Mouse (Mus musculus) heart, embryonic 14.5 days (tissue): ENCODE data around the gene Smim13. TPM values are rescaled to one million over a fixed set of nuclear protein-coding genes. Genes with fewer than 3 reads are reported as not detected.

Experiments
- ATAC-seq: fragments of 200-750 bp; cut with Nextera tagmentation; 2 replicates; pipeline ENCODE4 v1.8.0; 2017; ENCODE audit warnings: low read depth, moderate TSS enrichment; ENCODE audit not compliant: insufficient number of reproducible peaks, insufficient read depth, low FRiP score
- H3K27ac ChIP-seq, 2 experiments: fragments of 200-500 bp in 1 of 2; fragments of 300-500 bp in 1 of 2; sonication (generic) in 1 of 2; replicated peaks in 1 of 2; 2 replicates each; pipeline ENCODE4 v1.5.1; 2012 to 2014; ENCODE audit warnings: low read depth in 2 of 2, low read length in 2 of 2, control low read depth in 1 of 2, mild to moderate bottlenecking in 1 of 2, mixed read lengths in 1 of 2; ENCODE audit not compliant: control insufficient read depth in 1 of 2, insufficient read depth in 1 of 2
- H3K27me3 ChIP-seq: fragments of 300-500 bp; sonication (generic); 2 replicates; pipeline ENCODE4 v1.6.1; 2014; ENCODE audit warnings: mild to moderate bottlenecking, low read length, control low read depth; ENCODE audit not compliant: control insufficient read depth, insufficient read depth
- H3K36me3 ChIP-seq: fragments of 300-500 bp; sonication (generic); 2 replicates; pipeline ENCODE4 v1.6.1; 2014; ENCODE audit warnings: mild to moderate bottlenecking, control low read depth, low read length, mixed read lengths; ENCODE audit not compliant: control insufficient read depth, insufficient read depth
- H3K4me1 ChIP-seq, 2 experiments: fragments of 200-500 bp in 1 of 2; fragments of 300-500 bp in 1 of 2; sonication (generic) in 1 of 2; 2 replicates each; pipeline ENCODE4 v1.6.1; 2012 to 2014; ENCODE audit warnings: low read length in 2 of 2, control low read depth in 1 of 2, mixed read lengths in 1 of 2; ENCODE audit not compliant: control insufficient read depth in 2 of 2, insufficient read depth in 2 of 2
- H3K4me2 ChIP-seq: fragments of 300-500 bp; sonication (generic); 2 replicates; pipeline ENCODE4 v1.6.1; 2014; ENCODE audit warnings: mild to moderate bottlenecking, low read length
- H3K4me3 ChIP-seq, 2 experiments: fragments of 200-500 bp in 1 of 2; fragments of 300-500 bp in 1 of 2; sonication (generic) in 1 of 2; 2 replicates each; pipeline ENCODE4 v1.5.1; 2012 to 2014; ENCODE audit warnings: low read length in 2 of 2, mild to moderate bottlenecking in 2 of 2, control low read depth in 1 of 2, low read depth in 1 of 2, moderate library complexity in 1 of 2; ENCODE audit not compliant: control insufficient read depth in 1 of 2, insufficient read depth in 1 of 2
- H3K9ac ChIP-seq: fragments of 300-500 bp; sonication (generic); 2 replicates; pipeline ENCODE4 v1.6.1; 2014; ENCODE audit warnings: mild to moderate bottlenecking, low read length
- H3K9me3 ChIP-seq: fragments of 300-500 bp; sonication (generic); 2 replicates; pipeline ENCODE4 v1.6.1; 2016; ENCODE audit warnings: low read length, control low read depth; ENCODE audit not compliant: control insufficient read depth
- WGBS: fragments of 180-500 bp; shearing (Covaris S2); extraction: QIAGEN DNeasy Blood & Tissue Kit; methylation state at CpG from one replicate; pipeline ENCODE4 v1.1.7; 2014; 5-methylcytosine and 5-hydroxymethylcytosine counted together
- polyA plus RNA-seq: library from polyadenylated mRNA; unstranded; fragments of >200 nt; fragmentation: Nextera tagmentation; extraction: Ambion mirVana; gene quantifications from 2 replicates; pipeline ENCODE4 v1.2.1, GENCODE M21; 2014

The Smim13 gene
- polyA plus RNA-seq, 1 experiment from 2014 or later: 10.6 TPM

DNA sequence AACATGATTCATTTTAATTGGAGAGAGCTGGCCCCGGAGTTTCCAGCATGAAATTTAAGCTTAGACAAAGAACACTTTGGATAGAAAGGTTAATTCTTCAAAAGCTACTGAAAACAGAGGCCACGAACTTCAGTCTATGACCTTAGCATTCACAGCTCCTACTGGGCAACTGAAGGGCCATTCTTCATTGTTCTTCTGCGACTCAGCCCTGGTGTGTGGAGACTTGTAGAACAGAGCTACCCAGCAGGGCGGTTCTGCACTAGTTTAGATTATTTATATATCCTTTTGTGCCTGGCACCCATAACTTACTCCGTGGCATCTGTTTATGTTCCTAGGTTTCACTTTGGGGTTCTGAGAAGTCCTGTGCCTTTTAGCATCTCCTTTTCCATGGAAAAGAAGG lies 44.0 kb downstream of the Smim13 start:
- H3K4me2 ChIP-seq: no peak overlapping the region
- H3K9ac ChIP-seq: no peak overlapping the region
- no peaks in the 10 kb centered on the region for H3K36me3 ChIP-seq
- peaks cover 0 to 3% of the 10 kb centered on the region in 2 experiments; a peak in 1 of 4 replicates for H3K4me1 ChIP-seq
- whole genome bisulfite sequencing: 77% methylated on average over 5 of the region's 5 CpGs
- no peak overlapping the region for H3K4me3 ChIP-seq
- H3K27me3 ChIP-seq: 0 out of 2 replicates have a peak, but pooled peaks cover 7% of the 10 kb centered on the region
- H3K27ac ChIP-seq: no peak overlapping the region
- ATAC-seq: no peak
- peaks cover 4% of the 10 kb centered on the region; the same call in 1 of the 2 replicates for H3K9me3 ChIP-seq

- 62% methylated on average over 6 of the region's 6 CpGs for WGBS
- ATAC-seq: no peak
Measured at GRCm38 (mm10) chr13:41295886-41296285, 46.2 kb downstream of the Smim13 start.

DNA sequence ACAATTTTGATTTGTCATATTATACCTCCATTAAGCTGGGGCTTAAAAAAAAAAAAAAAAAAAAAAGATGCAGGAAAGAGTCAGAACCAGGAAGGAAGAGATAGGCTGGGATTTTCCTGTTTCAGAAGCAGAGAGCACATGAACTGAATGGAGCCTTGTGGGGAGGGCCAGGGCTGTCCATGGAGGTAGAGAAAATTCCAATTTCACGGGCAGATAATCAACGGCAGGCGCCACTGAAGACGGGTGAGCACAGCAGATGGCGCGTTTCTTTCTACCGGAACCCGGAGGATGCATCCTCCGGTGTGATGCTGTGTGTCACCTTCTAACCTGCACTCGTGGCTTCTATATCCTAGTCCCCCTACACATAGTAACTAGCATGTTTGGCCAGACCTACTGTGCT lies 46.8 kb downstream of the Smim13 start:
- Histone ChIP-seq H3K4me2 (no peak overlapping the region), H3K9me3 (peaks cover 2% of the 10 kb centered on the region; the same call in 1 of the 2 replicates), H3K4me3 (no peak overlapping the region), H3K36me3 (no peaks in the 10 kb centered on the region), H3K27me3 (peaks cover 12% of the 10 kb centered on the region; the same call in 1 of the 2 replicates), H3K27ac (no peak overlapping the region), H3K9ac (no peak overlapping the region), H3K4me1 (peaks cover 3 to 8% of the 10 kb centered on the region in 2 experiments; a peak in 2 of 4 replicates)
- ATAC-seq: no peak
- 67% methylated on average over 10 of the region's 10 CpGs for WGBS

More at GRCm38 (mm10) chr13:41295886-41296285, 46.2 kb downstream of the Smim13 start:
- Histone ChIP-seq H3K9ac (no peak overlapping the region), H3K4me3 (no peak overlapping the region), H3K27ac (no peak overlapping the region), H3K27me3 (peaks cover 12% of the 10 kb centered on the region; the same call in 1 of the 2 replicates), H3K9me3 (peaks cover 4% of the 10 kb centered on the region; the same call in 1 of the 2 replicates), H3K36me3 (no peaks in the 10 kb centered on the region), H3K4me1 (peaks cover 3 to 8% of the 10 kb centered on the region in 2 experiments; a peak in 2 of 4 replicates), H3K4me2 (no peak overlapping the region)

DNA sequence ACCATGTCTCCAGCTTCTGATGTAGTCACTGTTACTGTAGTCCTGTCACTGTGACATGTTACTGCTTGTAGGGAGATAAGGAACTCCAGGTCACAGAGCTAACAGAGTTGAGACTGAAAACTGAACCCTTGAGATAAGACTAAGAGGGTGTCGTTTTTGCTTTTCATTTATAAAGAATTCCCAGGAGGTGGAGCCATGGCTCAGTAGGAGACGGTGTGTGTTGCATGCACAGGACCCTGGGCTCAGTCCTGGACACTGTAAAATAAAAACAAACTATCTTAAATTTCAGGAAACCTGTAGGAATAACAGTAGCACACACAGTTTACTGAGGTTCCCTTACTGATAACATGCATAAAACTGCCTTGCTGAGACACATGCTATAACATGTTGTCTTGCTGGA lies 48.9 kb downstream of the Smim13 start:
- Histone ChIP-seq H3K9ac (no peak overlapping the region), H3K36me3 (no peaks in the 10 kb centered on the region), H3K27me3 (peaks cover 12% of the 10 kb centered on the region; the same call in 1 of the 2 replicates), H3K4me3 (no peak overlapping the region), H3K4me1 (peaks cover 3 to 8% of the 10 kb centered on the region in 2 experiments; a peak in 2 of 4 replicates), H3K9me3 (no peaks in the 10 kb centered on the region), H3K4me2 (no peak overlapping the region), H3K27ac (no peak overlapping the region)
- 2% methylated on average over 2 of the region's 2 CpGs for WGBS
- ATAC-seq: no peak

DNA sequence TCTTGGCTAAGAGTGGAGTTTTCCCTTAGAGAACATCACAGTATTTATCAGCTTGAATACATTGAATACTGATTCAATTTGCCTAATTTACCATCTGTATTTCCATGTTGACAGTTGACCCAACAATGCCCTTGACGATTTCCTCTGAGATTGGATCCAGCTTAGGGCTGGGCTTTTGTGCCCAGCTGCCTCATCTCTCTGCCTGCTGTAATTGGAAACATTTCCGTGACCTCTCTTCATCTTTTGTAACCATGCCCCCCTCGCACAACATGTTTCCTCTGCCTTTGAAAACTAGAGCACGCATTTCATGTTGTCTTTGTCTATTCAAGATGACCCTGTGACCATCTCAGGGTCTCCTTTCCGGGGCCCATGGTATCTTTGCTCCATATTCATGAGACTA lies 49.4 kb downstream of the Smim13 start:
- H3K27ac ChIP-seq: no peak overlapping the region
- no peak for ATAC-seq
- whole genome bisulfite sequencing: 59% methylated on average over 5 of the region's 5 CpGs
- H3K36me3 ChIP-seq: no peaks in the 10 kb centered on the region
- H3K4me1 ChIP-seq: peaks cover 3 to 8% of the 10 kb centered on the region in 2 experiments; a peak in 2 of 4 replicates
- H3K9me3 ChIP-seq: no peaks in the 10 kb centered on the region
- H3K9ac ChIP-seq: no peak overlapping the region
- no peak overlapping the region for H3K4me2 ChIP-seq
- H3K27me3 ChIP-seq: peaks cover 9% of the 10 kb centered on the region; the same call in 1 of the 2 replicates
- H3K4me3 ChIP-seq: no peak overlapping the region

DNA sequence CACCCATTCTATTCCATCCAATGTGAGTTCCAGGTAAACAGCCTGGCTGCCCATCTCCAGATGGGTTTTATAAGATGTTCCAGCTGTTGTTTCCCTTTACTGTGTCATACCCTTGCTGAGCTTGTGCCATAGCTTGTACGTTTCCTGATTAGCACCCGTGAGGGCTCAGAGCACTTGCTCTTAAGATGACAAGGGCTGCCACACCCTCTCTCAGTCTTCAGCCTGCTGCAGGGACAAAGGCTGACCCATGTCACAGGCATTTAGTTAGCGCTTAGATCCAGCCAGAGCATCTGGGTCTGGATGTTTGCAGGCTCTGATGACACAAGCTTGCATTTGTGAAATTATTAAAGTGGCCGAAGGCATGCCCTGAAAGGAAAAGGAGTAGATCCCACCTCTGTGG lies 50.4 kb downstream of the Smim13 start:
- H3K4me3 ChIP-seq: no peak overlapping the region
- H3K4me2 ChIP-seq: no peak overlapping the region
- 45% methylated on average over 4 of the region's 4 CpGs for WGBS
- peaks cover 9% of the 10 kb centered on the region; the same call in 1 of the 2 replicates for H3K27me3 ChIP-seq
- H3K27ac ChIP-seq: no peak overlapping the region
- H3K4me1 ChIP-seq: peaks cover 3 to 8% of the 10 kb centered on the region in 2 experiments; a peak in 2 of 4 replicates
- H3K36me3 ChIP-seq: no peaks in the 10 kb centered on the region
- H3K9ac ChIP-seq: no peak overlapping the region
- no peaks in the 10 kb centered on the region for H3K9me3 ChIP-seq
- ATAC-seq: no peak

DNA sequence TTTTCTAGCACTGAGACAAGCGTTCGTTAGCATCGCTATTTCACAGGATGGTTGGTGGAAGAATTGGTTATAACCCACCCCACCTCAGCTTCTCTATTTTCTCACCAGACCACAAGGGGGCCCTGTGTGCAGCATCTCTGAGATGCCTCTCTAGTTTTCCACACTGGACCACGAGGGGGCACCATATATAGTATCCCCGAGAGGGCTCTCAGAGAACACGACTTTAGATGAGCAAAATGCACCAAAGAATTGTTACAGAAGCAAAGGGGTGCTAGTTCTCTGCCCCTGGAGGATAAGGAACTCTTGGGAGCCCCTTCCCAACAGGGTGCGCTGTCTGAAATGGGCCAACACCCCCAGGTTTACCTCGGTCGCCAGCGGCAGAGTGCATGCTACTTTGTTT lies 53.1 kb downstream of the Smim13 start:
- Histone ChIP-seq H3K4me2 (no peak overlapping the region), H3K9ac (no peak overlapping the region), H3K4me3 (no peak overlapping the region), H3K4me1 (peaks cover 3 to 8% of the 10 kb centered on the region in 2 experiments; a peak in 2 of 4 replicates), H3K9me3 (no peaks in the 10 kb centered on the region), H3K27ac (no peak overlapping the region), H3K36me3 (no peaks in the 10 kb centered on the region), H3K27me3 (peaks cover 7% of the 10 kb centered on the region; the same call in 1 of the 2 replicates)
- 61% methylated on average over 10 of the region's 10 CpGs for WGBS
- ATAC-seq: no peak

DNA sequence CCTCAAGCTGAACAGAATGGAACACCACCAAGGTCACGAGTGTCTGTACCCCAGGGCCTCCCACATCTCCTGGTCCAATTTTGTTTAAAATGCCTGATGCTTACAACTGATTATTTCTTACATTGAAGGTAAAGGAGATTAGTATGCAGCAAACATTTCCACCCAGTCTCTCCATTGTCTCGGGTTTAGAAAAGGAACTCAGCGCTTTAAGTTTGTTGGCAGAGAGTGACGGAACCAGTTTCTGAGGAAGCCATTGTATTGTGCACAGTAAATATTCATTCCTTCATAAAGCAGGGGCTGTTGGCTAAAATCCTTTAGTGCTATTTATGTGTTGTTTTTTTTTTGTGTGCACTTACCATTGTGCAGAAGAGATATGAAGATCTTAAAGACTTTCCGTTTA lies 71.1 kb downstream of the Smim13 start:
- H3K4me3 ChIP-seq: no peak overlapping the region
- peaks cover 32% of the 10 kb centered on the region for H3K36me3 ChIP-seq
- no peaks in the 10 kb centered on the region for H3K4me1 ChIP-seq
- H3K4me2 ChIP-seq: no peak overlapping the region
- no peak overlapping the region for H3K9ac ChIP-seq
- ATAC-seq: no peak
- no peaks in the 10 kb centered on the region for H3K27me3 ChIP-seq
- WGBS: 77% methylated on average over 5 of the region's 5 CpGs
- no peaks in the 10 kb centered on the region for H3K9me3 ChIP-seq
- no peak overlapping the region for H3K27ac ChIP-seq
